Mouse (Mus musculus) liver, embryonic 14.5 days (tissue): ENCODE results near the gene Des. TPM values are rescaled to one million over a fixed set of nuclear protein-coding genes. Genes with fewer than 3 reads are reported as not detected.

Experiments
- ATAC-seq: fragments of 200-750 bp; cut with Nextera tagmentation; 2 replicates; pipeline ENCODE4 v1.8.0; 2017; ENCODE audit warnings: moderate number of reproducible peaks, mild to moderate bottlenecking, moderate library complexity; ENCODE audit not compliant: insufficient read depth
- DNase-seq, 3 experiments: peaks; one replicate each; pipeline ENCODE4 v3.0.0-alpha.2; 2012 to 2013; ENCODE audit warnings: low read depth in 3 of 3, low spot score in 3 of 3
- H3K27ac ChIP-seq: fragments of 300-500 bp; sonication (generic); 2 replicates; pipeline ENCODE4 v1.5.1; 2014; ENCODE audit warnings: moderate library complexity, mild to moderate bottlenecking, control low read depth, inconsistent platforms
- H3K27me3 ChIP-seq: fragments of 300-500 bp; sonication (generic); 2 replicates; pipeline ENCODE4 v1.6.1; 2014; ENCODE audit warnings: mild to moderate bottlenecking, low read length, moderate library complexity; ENCODE audit not compliant: control insufficient read depth, insufficient read depth
- H3K36me3 ChIP-seq: fragments of 300-500 bp; sonication (generic); replicated peaks from 2 replicates; pipeline ENCODE4 v1.6.1; 2014; ENCODE audit warnings: low read depth; ENCODE audit not compliant: control insufficient read depth, insufficient read depth
- H3K4me1 ChIP-seq, 2 experiments: fragments of 200-500 bp in 1 of 2; fragments of 300-500 bp in 1 of 2; sonication (generic) in 1 of 2; replicated peaks; 2 replicates each; pipeline ENCODE4 v1.6.1; 2012 to 2014; ENCODE audit warnings: antibody characterized with exemption in 1 of 2, inconsistent platforms in 1 of 2, low read length in 1 of 2; ENCODE audit not compliant: control insufficient read depth in 2 of 2, insufficient read depth in 2 of 2
- H3K4me2 ChIP-seq: fragments of 300-500 bp; sonication (generic); 2 replicates; pipeline ENCODE4 v1.6.1; 2014; ENCODE audit warnings: low read depth, mild to moderate bottlenecking, control low read depth, moderate library complexity
- H3K4me3 ChIP-seq, 2 experiments: fragments of 200-500 bp in 1 of 2; fragments of 300-500 bp in 1 of 2; sonication (generic) in 1 of 2; 2 replicates each; pipeline ENCODE4 v1.5.1; 2012 to 2014; ENCODE audit warnings: low read depth in 2 of 2, low read length in 2 of 2, mild to moderate bottlenecking in 2 of 2, control low read depth in 1 of 2, inconsistent platforms in 1 of 2, moderate library complexity in 1 of 2; ENCODE audit not compliant: insufficient read depth in 1 of 2
- H3K9ac ChIP-seq: fragments of 300-500 bp; sonication (generic); replicated peaks from 2 replicates; pipeline ENCODE4 v1.6.1; 2014; ENCODE audit warnings: mild to moderate bottlenecking, control low read depth, moderate library complexity
- H3K9me3 ChIP-seq: fragments of 300-500 bp; sonication (generic); 2 replicates; pipeline ENCODE4 v1.6.1; 2016; ENCODE audit warnings: low read length, mixed read lengths; ENCODE audit not compliant: control insufficient read depth
- CTCF ChIP-seq: IDR thresholded peaks from 2 replicates; pipeline ENCODE4 v1.5.1; 2016; ENCODE audit warnings: antibody characterized with exemption, low read depth, control low read depth
- EP300 ChIP-seq: IDR thresholded peaks from 2 replicates; pipeline ENCODE4 v1.6.1; 2016; ENCODE audit warnings: antibody characterized with exemption, low read depth
- WGBS: fragments of 180-500 bp; shearing (Covaris S2); extraction: QIAGEN DNeasy Blood & Tissue Kit; methylation state at CpG from one replicate; pipeline ENCODE4 v1.1.7; 2014; ENCODE audit not compliant: insufficient replicate concordance; 5-methylcytosine and 5-hydroxymethylcytosine counted together
- polyA plus RNA-seq, 2 experiments: library from polyadenylated mRNA; depleted of rRNA in 1 of 2; stranded (reverse) in 1 of 2; unstranded in 1 of 2; fragments of >200 nt; fragmentation: Nextera tagmentation in 1 of 2; extraction: Ambion mirVana in 1 of 2; gene quantifications; 2 replicates each; pipeline versions ENCODE4 v1.2.1 to v1.2.3; 2012 to 2014

Gene Des
- polyA plus RNA-seq, 2 experiments, result 1.1 to 1.4 TPM

- H3K9me3 ChIP-seq, result no peaks in the 10 kb centered on the region
- no peaks in the 10 kb centered on the region for H3K36me3 ChIP-seq
- ATAC-seq, result no peak
- no peak overlapping the region for H3K27ac ChIP-seq
- H3K27me3 ChIP-seq, result no peaks in the 10 kb centered on the region
- H3K4me1 ChIP-seq, result no peaks in the 10 kb centered on the region
- no peak overlapping the region for H3K4me3 ChIP-seq
- no peak overlapping the region for H3K4me2 ChIP-seq
- TF ChIP-seq CTCF (no peak), EP300 (no peak)
- no peak for DNase-seq
- no peak overlapping the region for H3K9ac ChIP-seq
Observed at GRCm38 (mm10) chr1:75327461-75327860, 32.7 kb upstream of the Des start.

GRCm38 (mm10) chr1:75331271-75331670 lies 28.9 kb upstream of the Des start:
- DNase-seq, result no peak
- H3K9me3 ChIP-seq, result no peaks in the 10 kb centered on the region
- ATAC-seq, result no peak
- no peaks in the 10 kb centered on the region for H3K36me3 ChIP-seq
- no peak overlapping the region for H3K4me2 ChIP-seq
- no peak overlapping the region for H3K9ac ChIP-seq
- H3K27ac ChIP-seq, result no peak overlapping the region
- H3K4me1 ChIP-seq, result no peaks in the 10 kb centered on the region
- H3K27me3 ChIP-seq, result no peaks in the 10 kb centered on the region
- no peak for TF ChIP-seq EP300
- no peak for TF ChIP-seq CTCF
- no peak overlapping the region for H3K4me3 ChIP-seq
- 68% methylated on average over 1 of the region's 1 CpGs for WGBS

GRCm38 (mm10) chr1:75336461-75336860 lies 23.7 kb upstream of the Des start:
- 29% methylated on average over 3 of the region's 3 CpGs for WGBS
- Histone ChIP-seq H3K4me2 (no peak overlapping the region), H3K36me3 (no peaks in the 10 kb centered on the region), H3K27me3 (no peaks in the 10 kb centered on the region), H3K9me3 (no peaks in the 10 kb centered on the region), H3K9ac (no peak overlapping the region), H3K4me1 (peaks cover 0 to 5% of the 10 kb centered on the region in 2 experiments; a peak in 1 of 4 replicates), H3K4me3 (no peak overlapping the region), H3K27ac (no peak overlapping the region)
- TF ChIP-seq EP300, result no peak
- no peak for TF ChIP-seq CTCF
- DNase-seq (no peak), ATAC-seq (no peak)

GRCm38 (mm10) chr1:75337097-75337496 lies 23.0 kb upstream of the Des start:
- Histone ChIP-seq H3K9ac (no peak overlapping the region), H3K4me1 (peaks cover 0 to 5% of the 10 kb centered on the region in 2 experiments; a peak in 1 of 4 replicates), H3K9me3 (no peaks in the 10 kb centered on the region), H3K27ac (no peak overlapping the region), H3K27me3 (no peaks in the 10 kb centered on the region), H3K4me2 (no peak overlapping the region), H3K36me3 (no peaks in the 10 kb centered on the region), H3K4me3 (no peak overlapping the region)
- TF ChIP-seq CTCF (no peak), EP300 (no peak)
- 29% methylated on average over 9 of the region's 9 CpGs for WGBS
- ATAC-seq (no peak), DNase-seq (no peak)

- no peak for DNase-seq
- H3K27me3 ChIP-seq, result no peaks in the 10 kb centered on the region
- ATAC-seq, result no peak
Observed at GRCm38 (mm10) chr1:75338091-75338694, 21.9 kb upstream of the Des start.

More at GRCm38 (mm10) chr1:75338091-75338694, 21.9 kb upstream of the Des start:
- Histone ChIP-seq H3K9me3 (no peaks in the 10 kb centered on the region), H3K9ac (no peak overlapping the region), H3K27ac (no peak overlapping the region), H3K4me1 (peaks cover 0 to 5% of the 10 kb centered on the region in 2 experiments; a peak in 1 of 4 replicates), H3K4me2 (no peak overlapping the region), H3K4me3 (no peak overlapping the region), H3K36me3 (no peaks in the 10 kb centered on the region)
- WGBS, result 36% methylated on average over 11 of the region's 11 CpGs
- no peak for TF ChIP-seq CTCF
- no peak for TF ChIP-seq EP300
